Mouse (Mus musculus) heart, embryonic 15.5 days (tissue): ENCODE measurements around the gene Ncor1. TPM values are rescaled to one million over a fixed set of nuclear protein-coding genes. Genes with fewer than 3 reads are reported as not detected.
A peak's percentile ranks its signal among the peaks of the same experiment; 100 is the strongest.

Source experiments
- ATAC-seq: fragments of 200-750 bp; cut with Nextera tagmentation; replicated peaks from 2 replicates; pipeline ENCODE4 v1.8.0; 2017; ENCODE audit warnings: low read depth, moderate TSS enrichment; ENCODE audit not compliant: insufficient number of reproducible peaks, insufficient read depth, low FRiP score
- H3K27ac ChIP-seq: fragments of 300-500 bp; sonication (generic); 2 replicates; pipeline ENCODE4 v1.5.1; 2015; ENCODE audit warnings: mild to moderate bottlenecking, inconsistent platforms
- H3K27me3 ChIP-seq: fragments of 300-500 bp; sonication (generic); 2 replicates; pipeline ENCODE4 v1.6.1; 2015; ENCODE audit warnings: inconsistent platforms
- H3K36me3 ChIP-seq: fragments of 300-500 bp; sonication (generic); 2 replicates; pipeline ENCODE4 v1.6.1; 2015; ENCODE audit warnings: mild to moderate bottlenecking, inconsistent platforms
- H3K4me1 ChIP-seq: fragments of 300-500 bp; sonication (generic); replicated peaks from 2 replicates; pipeline ENCODE4 v1.6.1; 2015; ENCODE audit warnings: inconsistent platforms
- H3K4me2 ChIP-seq: fragments of 300-500 bp; sonication (generic); 2 replicates; pipeline ENCODE4 v1.6.1; 2015; ENCODE audit warnings: inconsistent platforms, mild to moderate bottlenecking, moderate library complexity
- H3K4me3 ChIP-seq: fragments of 300-500 bp; sonication (generic); 2 replicates; pipeline ENCODE4 v1.5.1; 2015; ENCODE audit warnings: mild to moderate bottlenecking, inconsistent platforms
- H3K9ac ChIP-seq: fragments of 300-500 bp; sonication (generic); 2 replicates; pipeline ENCODE4 v1.6.1; 2015; ENCODE audit warnings: mild to moderate bottlenecking, inconsistent platforms
- H3K9me3 ChIP-seq: fragments of 300-500 bp; sonication (generic); replicated peaks from 2 replicates; pipeline ENCODE4 v1.6.1; 2016; ENCODE audit warnings: inconsistent platforms
- WGBS: fragments of 180-500 bp; shearing (Covaris S2); methylation state at CpG from one replicate; pipeline ENCODE4 v1.1.7; 2015; ENCODE audit warnings: mixed read lengths; 5-methylcytosine and 5-hydroxymethylcytosine counted together
- polyA plus RNA-seq: library from polyadenylated mRNA; unstranded; fragments of >200 nt; fragmentation: Nextera tagmentation; extraction: Ambion mirVana; gene quantifications from 2 replicates; pipeline ENCODE4 v1.2.1, GENCODE M21; 2015

Ncor1 gene
- polyA plus RNA-seq, 1 experiment from 2014 or later, result 112 TPM

DNA sequence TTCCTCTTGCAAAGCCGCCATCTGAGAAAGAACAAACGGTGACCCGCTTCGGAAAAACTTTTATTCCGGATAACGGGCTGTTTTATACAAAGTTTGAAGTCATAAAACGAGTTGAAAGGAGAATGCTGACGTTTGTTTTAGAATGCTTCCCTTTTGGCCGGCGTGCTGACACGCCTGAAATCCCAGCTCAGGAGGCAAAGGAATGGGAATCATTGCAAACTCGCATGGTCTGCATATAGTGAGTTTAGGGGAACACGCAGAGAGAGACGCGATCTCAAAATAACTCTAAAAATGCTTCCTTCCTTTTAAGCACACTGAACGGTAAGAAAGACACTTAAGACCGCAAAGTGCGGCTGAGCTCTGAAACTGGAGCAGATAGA, 460 bp downstream of the Ncor1 start:
- under 1% methylated on average over 18 of the region's 18 CpGs for WGBS
- H3K4me1 ChIP-seq, result peaks cover 18% of the 10 kb centered on the region
- peak overlapping the region; percentile 95 for H3K4me3 ChIP-seq
- no peaks in the 10 kb centered on the region for H3K9me3 ChIP-seq
- no peaks in the 10 kb centered on the region for H3K27me3 ChIP-seq
- peak overlapping the region; percentile 84 for H3K4me2 ChIP-seq
- peak overlapping the region; percentile 100 for H3K9ac ChIP-seq
- no peak for ATAC-seq
- peak overlapping the region; percentile 99 for H3K27ac ChIP-seq
- H3K36me3 ChIP-seq, result no peaks in the 10 kb centered on the region

GRCm38 (mm10) chr11:62457241-62457890, 975 bp downstream of the Ncor1 start:
- Histone ChIP-seq H3K4me3 (peak overlapping the region; percentile 95), H3K36me3 (no peaks in the 10 kb centered on the region), H3K4me2 (peak overlapping the region; percentile 84), H3K27me3 (no peaks in the 10 kb centered on the region), H3K4me1 (peaks cover 18% of the 10 kb centered on the region), H3K9ac (peak overlapping the region; percentile 100), H3K27ac (peak overlapping the region; percentile 99), H3K9me3 (no peaks in the 10 kb centered on the region)
- WGBS, result under 1% methylated on average over 71 of the region's 73 CpGs
- ATAC-seq, result peak; percentile 93

DNA sequence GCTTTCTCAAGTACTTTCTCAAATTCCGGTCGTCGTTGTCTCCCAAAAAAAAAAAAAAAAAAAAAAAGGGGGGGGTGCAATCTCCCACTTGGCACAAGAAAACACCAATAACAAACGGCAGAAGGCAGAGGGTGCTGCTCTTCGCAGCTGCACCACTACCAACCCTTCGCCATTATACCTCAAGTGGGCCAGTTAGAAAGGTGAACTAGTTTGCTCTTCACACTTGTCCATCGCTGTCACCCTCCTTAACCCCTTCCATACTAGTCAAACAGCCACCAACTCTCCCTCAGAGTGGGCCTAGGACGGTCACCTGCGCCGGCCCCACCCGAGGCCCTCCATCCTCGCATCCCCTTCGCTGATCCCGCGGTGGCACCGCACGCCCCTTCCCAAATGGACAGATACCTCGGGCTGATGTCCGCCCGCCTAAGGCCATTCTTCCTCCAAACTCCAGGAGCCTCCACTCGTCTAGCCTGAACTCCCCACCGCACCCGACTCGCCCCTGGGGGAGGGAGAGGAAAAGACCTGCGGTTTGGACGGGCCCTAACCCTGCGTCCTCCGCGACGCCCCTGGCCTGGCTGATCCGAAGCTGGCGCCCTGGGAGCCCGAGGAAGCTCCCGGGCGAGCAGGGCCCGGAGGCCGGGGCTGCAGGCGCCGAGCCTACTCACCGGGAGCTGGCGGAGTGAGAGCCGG, 1.7 kb downstream of the Ncor1 start:
- no peaks in the 10 kb centered on the region for H3K36me3 ChIP-seq
- no peaks in the 10 kb centered on the region for H3K27me3 ChIP-seq
- H3K4me3 ChIP-seq, result peak overlapping the region; percentile 95
- peak; percentile 69 for ATAC-seq
- peak overlapping the region; percentile 100 for H3K9ac ChIP-seq
- H3K27ac ChIP-seq, result peak overlapping the region; percentile 99
- H3K9me3 ChIP-seq, result no peaks in the 10 kb centered on the region
- peaks cover 18% of the 10 kb centered on the region for H3K4me1 ChIP-seq
- under 1% methylated on average over 41 of the region's 42 CpGs for WGBS
- H3K4me2 ChIP-seq, result peak overlapping the region; percentile 84

- WGBS, result 8% methylated on average over 3 of the region's 3 CpGs
- peaks cover 18% of the 10 kb centered on the region for H3K4me1 ChIP-seq
- H3K4me2 ChIP-seq, result peak overlapping the region; percentile 84
- H3K27me3 ChIP-seq, result no peaks in the 10 kb centered on the region
- H3K9ac ChIP-seq, result peak overlapping the region; percentile 100
- ATAC-seq, result no peak
- H3K4me3 ChIP-seq, result peak overlapping the region; percentile 95
- H3K36me3 ChIP-seq, result no peaks in the 10 kb centered on the region
- H3K9me3 ChIP-seq, result no peaks in the 10 kb centered on the region
- H3K27ac ChIP-seq, result peak overlapping the region; percentile 99
Observed at GRCm38 (mm10) chr11:62456021-62456482, 2.3 kb downstream of the Ncor1 start.

- Histone ChIP-seq H3K9ac (no peak overlapping the region), H3K27ac (no peak overlapping the region), H3K4me3 (no peak overlapping the region), H3K9me3 (no peaks in the 10 kb centered on the region), H3K4me2 (peak overlapping the region; percentile 84), H3K36me3 (no peaks in the 10 kb centered on the region), H3K27me3 (no peaks in the 10 kb centered on the region), H3K4me1 (peaks cover 18% of the 10 kb centered on the region)
- no peak for ATAC-seq
- 32% methylated on average over 1 of the region's 1 CpGs for WGBS
Observed at GRCm38 (mm10) chr11:62455193-62455592, 3.1 kb downstream of the Ncor1 start.

- no peak for ATAC-seq
- Histone ChIP-seq H3K9me3 (no peaks in the 10 kb centered on the region), H3K36me3 (no peaks in the 10 kb centered on the region; the same call in 1 of the 2 replicates), H3K4me3 (no peak overlapping the region), H3K9ac (no peak overlapping the region), H3K27ac (no peak overlapping the region), H3K4me1 (no peaks in the 10 kb centered on the region), H3K4me2 (no peak overlapping the region), H3K27me3 (no peaks in the 10 kb centered on the region)
- 92% methylated on average over 6 of the region's 6 CpGs for WGBS
Observed at GRCm38 (mm10) chr11:62448971-62449370, 9.4 kb downstream of the Ncor1 start.

DNA sequence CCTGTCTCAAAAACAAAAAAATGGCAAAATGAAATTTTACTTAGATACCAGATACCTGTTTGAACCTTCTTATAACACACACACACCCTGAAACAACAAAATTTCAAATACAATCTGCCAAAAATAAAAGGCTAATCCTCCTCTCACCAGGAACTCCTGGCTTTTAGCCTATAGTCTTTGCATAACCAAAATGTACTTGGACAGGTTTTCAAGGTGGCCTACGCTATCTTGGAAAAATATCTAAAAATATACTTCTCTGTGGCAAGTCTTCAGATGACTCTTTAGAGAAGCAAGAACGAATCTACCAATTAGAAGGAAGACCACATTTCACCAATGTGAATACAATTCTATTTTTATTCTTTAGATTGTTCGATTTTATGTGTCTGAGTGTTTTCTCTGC, 12.5 kb downstream of the Ncor1 start:
- Histone ChIP-seq H3K4me2 (no peak overlapping the region), H3K4me1 (no peaks in the 10 kb centered on the region), H3K9ac (no peak overlapping the region), H3K9me3 (no peaks in the 10 kb centered on the region), H3K27me3 (no peaks in the 10 kb centered on the region), H3K4me3 (no peak overlapping the region), H3K36me3 (no peaks in the 10 kb centered on the region; the same call in 1 of the 2 replicates), H3K27ac (no peak overlapping the region)
- WGBS, result 81% methylated on average over 3 of the region's 3 CpGs
- ATAC-seq, result no peak

GRCm38 (mm10) chr11:62440670-62441315, 17.5 kb downstream of the Ncor1 start:
- H3K4me2 ChIP-seq, result no peak overlapping the region
- peaks cover 13% of the 10 kb centered on the region for H3K36me3 ChIP-seq
- no peak overlapping the region for H3K4me3 ChIP-seq
- ATAC-seq, result no peak
- no peak overlapping the region for H3K9ac ChIP-seq
- H3K27ac ChIP-seq, result no peak overlapping the region
- no peaks in the 10 kb centered on the region for H3K27me3 ChIP-seq
- 94% methylated on average over 9 of the region's 9 CpGs for WGBS
- H3K4me1 ChIP-seq, result no peaks in the 10 kb centered on the region
- H3K9me3 ChIP-seq, result no peaks in the 10 kb centered on the region

DNA sequence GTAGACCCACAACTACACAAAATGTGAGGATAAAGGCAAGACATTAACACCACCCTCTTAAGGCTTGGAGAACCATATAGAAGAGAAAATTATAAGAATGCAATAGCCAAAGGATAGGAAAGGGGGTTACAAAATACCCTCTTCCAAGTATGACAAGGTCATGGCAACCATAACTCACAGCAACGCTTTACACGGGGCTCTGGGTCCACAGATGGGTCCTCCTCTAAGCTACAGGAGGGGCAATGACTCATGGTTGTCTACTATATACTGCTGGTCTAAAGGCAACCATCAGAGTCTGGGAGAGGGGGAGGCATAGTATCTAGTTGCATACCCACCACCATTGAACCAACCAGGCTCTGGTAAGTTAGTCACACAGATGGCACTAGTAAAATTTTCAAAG, 26.1 kb downstream of the Ncor1 start:
- Histone ChIP-seq H3K27ac (no peak overlapping the region), H3K4me2 (no peak overlapping the region), H3K4me1 (no peaks in the 10 kb centered on the region), H3K9me3 (no peaks in the 10 kb centered on the region), H3K36me3 (peaks cover 33% of the 10 kb centered on the region), H3K27me3 (no peaks in the 10 kb centered on the region), H3K4me3 (no peak overlapping the region), H3K9ac (no peak overlapping the region)
- WGBS, result 92% methylated on average over 2 of the region's 2 CpGs
- ATAC-seq, result no peak

DNA sequence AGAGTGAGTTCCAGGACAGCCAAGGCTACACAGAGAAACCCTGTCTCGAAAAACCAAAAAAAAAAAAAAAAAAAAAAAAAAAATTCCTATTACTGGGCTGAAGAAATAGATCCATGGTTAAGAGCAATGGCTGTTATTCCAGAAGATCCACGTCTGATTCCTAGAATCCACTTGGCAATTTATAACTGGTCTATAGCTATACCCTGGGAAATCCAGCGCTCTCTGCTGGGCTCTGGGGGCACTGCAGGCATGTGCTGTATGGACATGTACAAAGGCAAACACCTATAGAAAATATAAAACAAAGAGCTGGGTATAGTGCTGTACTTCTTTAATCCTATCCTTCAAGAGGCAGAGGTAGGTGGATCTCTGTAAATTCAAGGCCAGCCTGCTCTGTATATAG, 31.2 kb downstream of the Ncor1 start:
- H3K4me2 ChIP-seq, result no peak overlapping the region
- 77% methylated on average over 2 of the region's 3 CpGs for WGBS
- H3K4me3 ChIP-seq, result no peak overlapping the region
- peaks cover 27% of the 10 kb centered on the region for H3K36me3 ChIP-seq
- H3K4me1 ChIP-seq, result no peaks in the 10 kb centered on the region
- H3K9ac ChIP-seq, result no peak overlapping the region
- H3K9me3 ChIP-seq, result no peaks in the 10 kb centered on the region
- no peak for ATAC-seq
- no peaks in the 10 kb centered on the region for H3K27me3 ChIP-seq
- H3K27ac ChIP-seq, result no peak overlapping the region

DNA sequence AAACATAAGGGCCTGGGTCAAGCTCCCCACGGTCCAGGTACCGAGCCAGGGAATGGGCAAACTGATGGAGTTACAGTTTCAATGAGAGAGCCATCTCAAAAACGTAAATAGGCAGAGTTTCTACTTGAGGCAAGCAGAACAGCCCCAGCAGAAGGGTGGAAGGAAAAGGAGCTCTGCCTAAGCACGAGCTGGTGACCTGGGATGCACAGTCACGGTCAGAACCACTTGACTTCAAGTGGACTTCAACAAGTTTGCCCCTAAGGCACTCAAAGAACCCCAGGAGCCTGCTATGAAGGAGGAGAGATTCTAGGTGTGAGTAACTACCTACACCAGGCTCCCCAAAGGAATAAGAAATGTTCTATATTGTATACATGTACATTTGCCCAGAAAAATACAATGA, 32.1 kb downstream of the Ncor1 start:
- H3K4me3 ChIP-seq, result no peak overlapping the region
- WGBS, result 59% methylated on average over 5 of the region's 5 CpGs
- H3K4me1 ChIP-seq, result no peaks in the 10 kb centered on the region
- no peaks in the 10 kb centered on the region for H3K27me3 ChIP-seq
- no peak overlapping the region for H3K9ac ChIP-seq
- peaks cover 28% of the 10 kb centered on the region for H3K36me3 ChIP-seq
- no peak overlapping the region for H3K4me2 ChIP-seq
- no peak overlapping the region for H3K27ac ChIP-seq
- ATAC-seq, result no peak
- H3K9me3 ChIP-seq, result no peaks in the 10 kb centered on the region
